Mouse (Mus musculus) frontal cortex, postnatal 10 days (tissue): ENCODE measurements at regions not wholly inside any gene's neighbourhood (a gene's known extent, or its start where the extent isn't known, plus 50 kb on each side); places are given as distances from the start of the nearest gene placed in this dataset.
A peak's percentile ranks its signal among the peaks of the same experiment; 100 is the strongest.
"Not testable (repeated sequence)": the region's sequence is repeated elsewhere in the genome, so short reads cannot be mapped to it uniquely, and the experiment has no call there.

Experiments used
- DNase-seq, 2 experiments: peaks; one replicate each; pipeline ENCODE4 v3.0.0; 2022; ENCODE audit warnings: low spot score in 2 of 2, mixed read lengths in 1 of 2

GRCm38 (mm10) chr12:77852595-77853577 lies 341.2 kb upstream of the Gm6657 start:
- DNase-seq: no peak

DNA sequence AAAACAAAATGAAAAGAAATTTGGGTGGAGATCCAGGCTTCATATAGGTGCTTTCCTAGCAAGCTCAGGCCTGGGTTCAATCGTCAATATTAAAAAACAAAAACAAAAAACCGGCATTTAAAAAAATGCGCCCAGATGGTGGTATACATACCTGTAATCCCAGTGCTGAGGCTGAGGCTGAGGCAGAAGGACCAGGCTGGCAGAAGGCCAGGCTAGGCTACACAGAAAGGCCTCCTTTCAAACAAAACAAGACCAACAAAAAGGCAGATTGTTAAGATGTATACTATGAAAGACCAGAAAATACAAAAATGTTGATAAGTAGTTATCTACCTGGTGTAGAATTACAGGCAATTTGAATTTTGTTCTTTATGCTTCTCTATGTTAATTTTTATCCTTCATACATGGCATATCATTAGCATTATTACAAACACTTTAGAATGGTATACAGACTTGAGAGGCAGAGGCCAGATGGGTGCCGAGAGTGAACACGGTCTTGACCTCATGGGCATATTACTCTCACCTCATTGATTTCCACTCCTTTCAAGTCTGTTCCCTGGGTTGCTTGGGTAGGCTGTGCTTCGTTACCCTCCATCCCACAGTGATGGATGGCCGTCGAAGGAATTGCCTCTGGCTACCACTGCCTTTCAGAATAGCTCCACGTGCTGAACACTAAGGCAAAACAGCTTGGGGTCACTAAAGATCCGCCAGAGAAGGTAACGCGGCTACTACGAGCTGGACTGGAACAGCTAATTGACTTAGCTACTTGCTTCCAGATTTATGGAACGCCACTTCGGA lies 339.6 kb upstream of the Gm6657 start:
- no peak for DNase-seq

DNA sequence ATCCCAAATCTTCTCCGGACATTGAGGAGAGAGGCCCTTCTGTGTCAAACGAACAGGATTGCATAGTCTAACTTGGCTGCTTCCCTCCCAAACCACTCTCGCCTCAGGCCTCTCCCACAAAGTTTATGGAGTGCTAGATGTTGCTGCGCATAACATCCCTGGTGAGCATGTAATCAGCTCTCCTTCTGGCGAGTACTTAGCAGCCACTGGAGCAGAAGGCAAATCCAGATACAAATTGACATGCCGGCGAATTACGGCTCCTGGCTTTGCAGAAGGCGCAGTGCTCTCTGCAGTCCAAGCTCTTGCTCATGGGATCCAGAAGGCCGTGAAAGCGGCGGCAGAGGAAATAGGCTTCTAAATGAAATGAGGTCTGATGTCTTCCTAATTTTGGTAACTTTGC lies 338.2 kb upstream of the Gm6657 start:
- DNase-seq: no peak

DNA sequence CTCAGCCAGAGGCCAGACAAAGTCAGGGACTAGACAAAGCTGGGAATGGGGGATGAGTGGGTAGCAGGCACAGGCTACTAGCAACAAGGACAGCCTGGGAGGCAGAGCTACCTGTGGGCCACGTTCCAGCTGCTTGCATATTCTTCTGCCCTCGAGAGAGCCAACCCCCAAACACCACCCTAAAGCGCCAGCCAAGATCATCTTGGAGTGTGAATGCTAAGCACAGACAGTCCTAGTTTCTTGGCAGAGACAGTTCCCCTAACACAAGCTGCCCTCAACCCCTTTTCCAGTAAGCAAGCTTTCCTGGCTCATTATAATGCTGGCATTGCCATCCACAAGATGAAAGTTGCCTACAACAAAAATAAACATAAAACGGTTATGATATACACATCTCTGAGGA lies 336.8 kb upstream of the Gm6657 start:
- no peak for DNase-seq

GRCm38 (mm10) chr12:77860769-77861557 lies 333.1 kb upstream of the Gm6657 start:
- DNase-seq: no peak

DNA sequence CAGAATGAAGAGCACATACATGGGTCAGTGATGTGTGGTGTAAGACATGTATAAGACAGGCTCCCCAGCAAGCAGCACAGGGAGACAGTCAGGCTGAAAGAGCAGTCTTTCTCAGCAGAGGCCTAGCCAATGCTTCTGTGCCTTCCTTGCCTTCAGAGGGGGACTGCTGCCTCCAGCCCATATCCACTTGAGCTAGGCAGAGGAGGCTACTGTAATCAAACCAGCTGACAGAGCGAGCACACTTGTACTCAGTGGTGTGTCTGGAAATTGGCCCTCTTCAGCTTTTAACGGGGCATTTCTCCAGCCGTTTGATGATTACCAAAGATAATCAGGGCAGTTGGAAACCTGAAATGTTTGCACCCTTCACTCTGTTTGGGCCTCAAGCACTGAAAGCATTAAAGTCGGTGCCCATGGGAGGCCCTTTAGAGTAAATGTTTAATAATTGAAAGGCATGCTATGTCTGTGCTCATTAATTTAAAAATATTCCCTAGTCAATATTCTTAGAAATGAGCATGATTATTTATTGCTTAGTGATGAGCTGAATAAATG lies 326.0 kb upstream of the Gm6657 start:
- DNase-seq: no peak

DNA sequence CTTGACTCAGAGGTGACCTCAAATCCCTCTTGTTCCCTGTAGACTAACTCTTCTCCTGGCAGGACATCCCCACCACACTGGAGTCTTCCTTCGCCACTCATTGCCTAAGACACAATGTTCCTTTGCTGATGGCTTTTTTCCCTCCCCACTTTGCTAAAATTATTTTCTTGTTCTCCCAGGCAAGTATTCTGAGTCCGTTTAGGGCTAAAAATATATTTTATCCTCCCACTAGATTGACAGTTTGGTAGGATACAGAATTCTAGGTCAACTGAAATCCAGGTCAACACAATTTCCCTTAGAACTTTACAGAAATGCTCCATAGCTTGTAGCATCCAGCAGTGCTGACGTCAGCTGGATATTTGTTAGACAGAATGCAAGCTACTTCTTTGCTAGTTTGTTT lies 324.7 kb upstream of the Gm6657 start:
- DNase-seq: no peak

- no peak for DNase-seq
These were observed 306.7 kb upstream of the Gm6657 start for GRCm38 (mm10) chr12:77887335-77887734.

DNA sequence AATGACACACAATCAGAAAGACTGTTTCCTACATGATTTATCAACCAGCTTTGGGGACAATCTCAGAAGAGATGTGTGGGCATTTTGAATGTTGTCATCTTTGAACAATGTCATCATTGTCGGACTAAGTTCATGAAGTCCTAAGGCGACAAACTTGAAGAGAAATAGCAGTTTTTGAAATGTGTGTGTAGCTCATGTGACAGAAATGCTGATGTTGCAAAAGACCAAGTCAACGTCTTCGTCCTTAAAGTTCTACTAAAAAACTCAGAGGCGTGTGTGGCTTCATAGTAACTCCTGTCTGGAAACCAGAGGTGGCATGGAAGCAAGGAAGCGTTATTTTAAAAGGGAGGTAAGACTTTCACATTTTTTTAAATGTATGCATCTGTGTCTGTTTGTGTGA lies 302.6 kb upstream of the Gm6657 start:
- no peak for DNase-seq

DNA sequence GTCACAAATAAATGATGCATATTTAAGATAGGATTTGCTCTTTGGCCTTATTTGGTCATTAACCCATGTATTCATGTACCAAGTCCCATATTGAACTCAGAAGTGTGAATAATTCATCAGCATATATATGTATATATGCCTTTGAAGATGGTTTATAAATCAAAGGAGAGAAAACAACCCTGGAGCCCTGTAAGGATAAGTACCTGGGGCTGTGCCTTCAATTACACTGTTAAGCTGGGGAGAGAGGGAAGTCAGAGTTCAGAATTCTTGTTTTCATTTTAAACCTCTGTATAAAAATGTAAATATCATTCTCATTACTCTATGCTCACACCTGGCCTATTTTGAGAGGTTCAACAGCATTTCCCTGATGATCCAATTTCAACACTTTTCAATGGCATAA lies 299.8 kb upstream of the Gm6657 start:
- no peak for DNase-seq

- DNase-seq: no peak
These were observed 298.5 kb upstream of the Gm6657 start for GRCm38 (mm10) chr12:77895508-77895907.

GRCm38 (mm10) chr12:77898974-77899373 lies 295.1 kb upstream of the Gm6657 start:
- DNase-seq: not testable (repeated sequence)

DNA sequence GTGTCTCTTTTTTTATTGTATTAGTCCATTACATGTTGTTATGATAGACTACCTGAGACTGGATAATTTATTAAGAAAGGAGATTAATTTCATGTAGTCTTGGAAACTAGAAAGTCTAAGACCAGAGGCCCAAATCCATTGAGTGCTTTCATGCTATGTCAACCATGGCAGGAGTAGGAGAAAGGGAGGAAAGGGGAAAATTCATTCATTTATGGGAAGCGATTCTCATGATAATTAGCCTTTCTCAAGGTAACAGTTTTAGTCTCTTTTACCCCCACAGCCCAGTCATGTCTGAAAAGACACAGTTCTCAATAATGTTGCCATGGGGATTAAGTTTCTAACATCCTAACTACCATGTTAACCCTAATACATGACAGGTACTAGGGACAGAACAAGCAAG lies 292.8 kb upstream of the Gm6657 start:
- no peak for DNase-seq

- no peak for DNase-seq
These were observed 281.0 kb upstream of the Gm6657 start for GRCm38 (mm10) chr12:77912863-77913554.

DNA sequence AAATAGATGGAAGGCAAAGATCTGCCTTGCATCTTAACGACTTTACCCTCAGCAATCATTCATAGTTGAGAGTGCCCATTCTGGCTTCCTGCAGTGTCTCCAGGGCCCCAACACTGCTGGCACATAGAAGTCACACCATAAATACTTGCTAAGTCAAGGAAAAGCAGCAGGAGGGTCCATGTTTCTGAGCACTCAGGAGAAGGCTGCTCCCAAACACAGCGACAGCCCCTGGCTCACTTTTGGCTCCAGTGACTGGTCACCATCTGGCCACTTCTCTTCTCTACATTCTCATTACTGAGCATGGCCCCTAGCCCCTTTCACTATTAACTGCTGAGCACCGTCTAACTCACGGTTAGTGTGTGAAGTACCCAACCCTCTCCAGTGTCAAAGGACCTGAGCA lies 265.3 kb upstream of the Gm6657 start:
- no peak for DNase-seq

DNA sequence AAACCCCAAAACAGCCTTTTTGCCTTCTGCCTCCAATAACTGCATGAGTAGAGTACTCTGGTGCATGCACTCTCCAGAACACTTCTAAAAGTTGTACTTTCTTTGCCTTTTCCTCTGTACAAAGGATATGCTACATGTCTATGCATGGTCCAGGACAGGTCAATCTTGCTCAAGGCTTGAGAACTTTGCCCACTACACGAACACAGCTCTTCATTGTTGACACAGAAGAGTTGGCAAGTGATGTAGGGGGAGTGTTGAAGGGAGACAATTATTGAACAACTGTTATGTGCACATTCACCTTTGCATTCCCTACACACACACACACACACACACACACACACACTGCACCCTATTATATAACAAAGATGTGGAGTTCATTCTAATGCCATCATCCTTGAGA lies 264.5 kb upstream of the Gm6657 start:
- DNase-seq: no peak

DNA sequence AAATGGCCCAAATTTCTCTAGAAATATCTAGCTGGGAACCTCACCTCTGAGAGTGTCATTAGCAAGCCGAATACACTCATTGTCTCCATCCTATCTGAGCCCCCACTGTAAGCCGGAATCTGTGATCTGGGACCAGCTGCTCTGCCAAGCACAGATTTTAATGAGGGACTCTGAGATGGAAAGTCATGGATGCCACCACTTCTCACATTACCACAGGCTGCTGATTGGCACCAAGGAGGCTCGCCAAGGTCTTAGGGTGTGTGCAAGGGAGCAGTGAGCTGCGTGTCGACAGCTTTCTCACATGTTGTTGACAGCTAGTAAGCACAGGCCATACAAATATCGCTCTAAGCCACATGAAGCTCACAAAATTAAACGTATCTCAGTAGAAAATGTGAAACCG lies 250.1 kb upstream of the Gm6657 start:
- DNase-seq: no peak

DNA sequence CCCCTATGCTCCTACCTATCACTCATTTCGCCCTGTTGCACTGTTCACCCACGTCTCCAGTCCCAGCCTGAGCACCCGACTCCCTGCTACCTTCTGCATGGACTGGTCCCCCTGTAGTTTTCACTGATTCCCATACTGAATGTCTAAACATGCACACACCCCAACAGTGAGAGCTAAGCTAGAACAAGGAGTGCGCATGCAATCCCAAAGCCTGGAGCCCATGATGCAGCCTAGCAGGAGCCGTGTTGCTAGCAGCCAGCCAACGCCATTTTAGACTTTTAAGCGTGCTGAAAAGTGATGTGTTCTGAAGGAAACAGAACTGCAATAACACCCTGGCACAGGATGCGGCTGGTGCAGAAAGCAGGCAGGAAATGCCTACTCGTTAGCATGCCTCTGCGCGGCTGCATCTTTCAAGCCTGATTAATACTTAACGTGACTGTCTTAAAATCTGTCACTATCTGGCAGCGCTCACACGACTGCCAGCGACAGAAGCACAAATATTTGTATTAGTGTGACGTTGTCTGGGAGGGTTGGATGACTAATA lies 244.5 kb upstream of the Gm6657 start:
- DNase-seq: peak in 1 of 2 experiments; percentile 26

DNA sequence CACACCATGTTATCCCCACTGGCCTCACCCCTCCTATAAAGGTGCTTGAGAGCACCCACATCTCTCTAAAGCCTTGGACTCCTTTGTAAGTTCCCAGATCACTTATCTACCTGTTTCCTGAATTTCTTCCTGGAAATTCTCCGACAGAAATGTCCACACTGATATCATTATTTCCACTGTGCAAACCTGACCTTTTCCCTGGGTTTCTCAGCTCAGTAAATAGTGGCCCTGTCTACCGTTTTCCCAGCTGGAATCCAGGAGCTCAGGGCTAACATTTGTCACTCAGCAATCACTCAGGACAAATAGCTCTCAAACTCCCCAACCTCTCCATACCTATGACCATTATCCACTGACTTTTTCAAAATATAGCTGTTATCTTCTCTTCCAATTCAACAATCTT lies 241.6 kb upstream of the Gm6657 start:
- no peak for DNase-seq

DNA sequence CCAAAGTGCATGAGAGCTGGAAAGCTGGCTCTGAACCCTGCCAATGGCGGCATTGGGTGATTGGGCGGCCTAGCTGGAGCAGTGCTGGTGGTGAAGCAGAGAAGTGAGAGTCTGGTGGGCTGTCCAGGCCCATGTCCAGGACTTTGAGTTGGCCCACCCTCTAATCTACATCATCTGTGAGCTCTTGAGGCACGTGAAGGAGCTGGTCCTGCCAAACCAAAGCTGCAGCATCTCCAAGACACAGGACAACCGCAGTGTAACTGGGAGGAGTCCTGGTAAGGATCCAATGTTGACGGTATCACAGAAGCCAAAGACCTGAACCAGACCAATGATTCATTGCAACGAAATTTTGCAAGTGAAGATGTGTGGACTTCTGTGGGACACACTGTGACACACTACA lies 231.4 kb upstream of the Gm6657 start:
- no peak for DNase-seq

DNA sequence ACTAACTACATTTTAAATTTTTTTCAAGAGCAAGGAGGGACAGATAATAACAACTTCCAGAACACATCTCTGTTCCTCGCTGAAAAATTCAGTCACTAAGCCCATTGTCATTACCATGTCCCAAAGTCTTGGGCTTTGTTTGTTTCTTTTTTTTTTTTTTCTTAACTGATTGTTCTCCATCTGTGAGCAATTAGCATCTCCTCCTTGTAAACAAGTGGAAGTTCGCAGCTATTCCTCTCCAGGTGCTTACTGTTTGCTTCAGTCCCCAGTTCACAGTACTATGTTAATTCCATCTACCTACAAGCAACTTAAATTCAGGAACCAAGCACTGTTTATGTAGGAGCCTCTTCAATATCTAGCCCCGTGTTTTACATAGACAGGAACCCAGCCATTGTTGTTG lies 225.5 kb upstream of the Gm6657 start:
- no peak for DNase-seq
